In genomic region chr7:109098145-109099018, GRCm38 (mm10) we compare ENCODE assay signal across 8 mouse cellular contexts. TPM values are rescaled to one million over a fixed set of nuclear protein-coding genes. Genes with fewer than 3 reads are reported as not detected.
DNase-seq lines count a peak whose midpoint lies in the region; ATAC-seq and TF ChIP-seq lines count a peak whose summit lies in the region.

No protein-coding gene starts in this region.

- H3K4me1 ChIP-seq in heart, postnatal 0 days (ENCODE audit: control insufficient read depth, insufficient read depth): no peaks in the 10 kb centered on the region
- no peaks in the 10 kb centered on the region for H3K4me1 ChIP-seq in neural tube, embryonic 11.5 days (ENCODE audit: control insufficient read depth, insufficient read depth, low read length)

- H3K27me3 ChIP-seq in Patski: no peaks in the 10 kb centered on the region
- no peaks in the 10 kb centered on the region for H3K27me3 ChIP-seq in heart, postnatal 0 days (ENCODE audit: control insufficient read depth, insufficient read depth, low read length)
- no peaks in the 10 kb centered on the region for H3K27me3 ChIP-seq in neural tube, embryonic 11.5 days (ENCODE audit: control insufficient read depth, insufficient read depth, low read length)

- no peak overlapping the region for H3K4me3 ChIP-seq in heart, postnatal 0 days (ENCODE audit: low read depth, low read length)
- H3K4me3 ChIP-seq in neural tube, embryonic 11.5 days (ENCODE audit: low read depth, low read length): no peak overlapping the region

- intact Hi-C loops in left cerebral cortex, postnatal 25 days (cut with DNase I): loop anchor here (2.0 kb wide), 4 partner anchors 40 to 326 kb away; no protein-coding TSS in a partner anchor

- in situ Hi-C loops in Patski (cut with MboI; ENCODE audit: low pct_unique_long_range_greater_than_20kb): loop anchor here (10.0 kb wide), 1 partner anchor 156 kb away; no protein-coding TSS in a partner anchor

- no peak overlapping the region for H3K27ac ChIP-seq in heart, postnatal 0 days (ENCODE audit: low read depth)
- H3K27ac ChIP-seq in neural tube, embryonic 11.5 days (ENCODE audit: low read depth, low read length): no peak overlapping the region

- CTCF ChIA-PET in Patski (lab: Charles Lee): interaction anchor here (0.7 to 2.3 kb wide), 7 partner anchors 8 to 783 kb away, joined by 3 to 15 read pairs (median 3); no protein-coding TSS in a partner anchor

- TF ChIP-seq CTCF in Patski (IDR thresholded peaks at IDR 0.05): peak; percentile 82
- TF ChIP-seq CTCF in heart, postnatal 0 days (IDR thresholded peaks at IDR 0.05; ENCODE audit: low read depth): peak; percentile 61

- DNase-seq in layer of hippocampus, adult 11-12 months (ENCODE audit: low spot score): peak; percentile 30
- DNase-seq in layer of hippocampus, adult 9-10 months (ENCODE audit: low spot score): no peak
- DNase-seq in Patski (ENCODE audit: low read depth, low spot score): no peak
- DNase-seq in cerebellum, postnatal 36 days: peak; percentile 49 to 72
- DNase-seq in heart, postnatal 0 days (ENCODE audit: low spot score): no peak
- DNase-seq in left cerebral cortex, postnatal 25 days (ENCODE audit: low spot score in 2 of 2): peak; percentile 42 to 57
- peak; percentile 52 for DNase-seq in neural tube, embryonic 11.5 days (ENCODE audit: low spot score)
- no peak for DNase-seq in ovary, postnatal 14 days (ENCODE audit: low spot score)

- no peak overlapping the region for H3K4me2 ChIP-seq in heart, postnatal 0 days (ENCODE audit: low read depth, low read length)
- H3K4me2 ChIP-seq in neural tube, embryonic 11.5 days (ENCODE audit: low read depth): no peak overlapping the region

- no peak for TF ChIP-seq EP300 in heart, postnatal 0 days (IDR thresholded peaks at IDR 0.05; ENCODE audit: low read depth)

- 30% methylated on average over 6 of the region's 6 CpGs for WGBS in heart, postnatal 0 days
- 32% methylated on average over 6 of the region's 6 CpGs for WGBS in neural tube, embryonic 11.5 days

- no peaks in the 10 kb centered on the region for H3K9me3 ChIP-seq in heart, postnatal 0 days (replicated peaks; ENCODE audit: control insufficient read depth, low read length)
- H3K9me3 ChIP-seq in neural tube, embryonic 11.5 days (ENCODE audit: control insufficient read depth, low read length): no peaks in the 10 kb centered on the region

- POLR2A ChIA-PET in Patski (lab: Charles Lee): no interaction called here

- no peaks in the 10 kb centered on the region for H3K36me3 ChIP-seq in heart, postnatal 0 days (replicated peaks; ENCODE audit: control insufficient read depth, insufficient read depth, low read length)
- H3K36me3 ChIP-seq in neural tube, embryonic 11.5 days (ENCODE audit: control insufficient read depth, insufficient read depth, low read length): no peaks in the 10 kb centered on the region

- H3K9ac ChIP-seq in heart, postnatal 0 days (replicated peaks; ENCODE audit: low read depth, low read length): no peak overlapping the region
- no peak overlapping the region for H3K9ac ChIP-seq in neural tube, embryonic 11.5 days (ENCODE audit: low read length)

- peak; percentile 62 for ATAC-seq in Patski
- no peak for ATAC-seq in heart, postnatal 0 days (ENCODE audit: insufficient read depth, low read depth)
- ATAC-seq in neural tube, embryonic 11.5 days (ENCODE audit: insufficient read depth, low FRiP score, low TSS enrichment): peak; percentile 60

RNA-seq across cellular contexts. Expression of gene Ric3, which starts 15.3 kb away (rescaled TPM):
- 0.27 TPM for polyA plus RNA-seq in Patski (2021)
- total RNA-seq in heart, postnatal 0 days (2014; rRNA removed; ENCODE audit: low replicate concordance): 0.42 and 0.54 TPM in 2 replicates
- 0.38 and 0.58 TPM in 2 replicates for polyA plus RNA-seq in heart, postnatal 0 days (2015; fragmentation: Nextera tagmentation; extraction: Ambion mirVana)
- total RNA-seq in left cerebral cortex, postnatal 25 days (2021): 10 to 100 TPM; 62.4 to 66.4 TPM
- 17.4 and 18.1 TPM in 2 replicates for polyA plus RNA-seq in neural tube, embryonic 11.5 days (2014; fragmentation: Nextera tagmentation; extraction: Ambion mirVana)

Comparison
In these comparisons a context has a peak if more than half of its experiments do, and no peak if none do; other contexts are left out.
1. DNase-seq: peak in layer of hippocampus, adult 11-12 months (single experiment), cerebellum, postnatal 36 days (2 of 2), left cerebral cortex, postnatal 25 days (2 of 2) and neural tube, embryonic 11.5 days (single experiment); none in layer of hippocampus, adult 9-10 months (single experiment), Patski (single experiment), heart, postnatal 0 days (single experiment) and ovary, postnatal 14 days (single experiment).
2. RNA of gene Ric3, which starts 15.3 kb away (polyA plus RNA-seq): 17.4 to 18.1 TPM in neural tube, embryonic 11.5 days; 0.38 to 0.58 TPM in heart, postnatal 0 days and 0.27 TPM in Patski (single experiment); every median in the first group is over 10 times any median in the second.